Mouse (Mus musculus): ENCODE data around the gene Phc2. TPM values are rescaled to one million over a fixed set of nuclear protein-coding genes. Genes with fewer than 3 reads are reported as not detected.

The Phc2 gene
- total RNA-seq, 2 experiments from 2014 or later, result 47.2 to 52.7 TPM

GRCm38 (mm10) chr4:128715241-128716204 lies 61.0 kb downstream of the Phc2 start:
- DNase-seq (ENCODE audit: low spot score in 2 of 2), result no peak

- DNase-seq (ENCODE audit: low spot score in 2 of 2), result no peak
Measured at GRCm38 (mm10) chr4:128716279-128716678, 61.8 kb downstream of the Phc2 start.

- no peak for DNase-seq (ENCODE audit: low spot score in 2 of 2)
Measured at GRCm38 (mm10) chr4:128716731-128717130, 62.2 kb downstream of the Phc2 start.

GRCm38 (mm10) chr4:128720110-128720509 lies 65.6 kb downstream of the Phc2 start:
- no peak for DNase-seq (ENCODE audit: low spot score in 2 of 2)

- DNase-seq (ENCODE audit: low spot score in 2 of 2), result no peak
Measured at GRCm38 (mm10) chr4:128721061-128721648, 66.7 kb downstream of the Phc2 start.

- DNase-seq (ENCODE audit: low spot score in 2 of 2), result no peak
Measured at GRCm38 (mm10) chr4:128721761-128722160, 67.3 kb downstream of the Phc2 start.

- DNase-seq (ENCODE audit: low spot score in 2 of 2), result no peak
Measured at GRCm38 (mm10) chr4:128722932-128723331, 68.4 kb downstream of the Phc2 start.

- no peak for DNase-seq (ENCODE audit: low spot score in 2 of 2)
Measured at GRCm38 (mm10) chr4:128723431-128723830, 68.9 kb downstream of the Phc2 start.

GRCm38 (mm10) chr4:128724059-128724458 lies 69.6 kb downstream of the Phc2 start:
- no peak for DNase-seq (ENCODE audit: low spot score in 2 of 2)

GRCm38 (mm10) chr4:128727019-128727720 lies 72.7 kb downstream of the Phc2 start:
- DNase-seq (ENCODE audit: low spot score in 2 of 2), result peak; percentile 73 to 84

- DNase-seq (ENCODE audit: low spot score in 2 of 2), result peak in 1 of 2 experiments; percentile 58
Measured at GRCm38 (mm10) chr4:128727721-128728430, 73.4 kb downstream of the Phc2 start.

- no peak for DNase-seq (ENCODE audit: low spot score in 2 of 2)
Measured at GRCm38 (mm10) chr4:128728431-128728851, 73.9 kb downstream of the Phc2 start.

- no peak for DNase-seq (ENCODE audit: low spot score in 2 of 2)
Measured at GRCm38 (mm10) chr4:128729033-128729708, 74.7 kb downstream of the Phc2 start.

- DNase-seq (ENCODE audit: low spot score in 2 of 2), result no peak
Measured at GRCm38 (mm10) chr4:128729709-128730037, 75.2 kb downstream of the Phc2 start.

GRCm38 (mm10) chr4:128730271-128730670 lies 75.8 kb downstream of the Phc2 start:
- DNase-seq (ENCODE audit: low spot score in 2 of 2), result no peak

GRCm38 (mm10) chr4:128732794-128733193 lies 78.3 kb downstream of the Phc2 start:
- no peak for DNase-seq (ENCODE audit: low spot score in 2 of 2)

GRCm38 (mm10) chr4:128733496-128733895 lies 79.0 kb downstream of the Phc2 start:
- no peak for DNase-seq (ENCODE audit: low spot score in 2 of 2)

GRCm38 (mm10) chr4:128734217-128734616 lies 79.7 kb downstream of the Phc2 start:
- DNase-seq (ENCODE audit: low spot score in 2 of 2), result peak in 1 of 2 experiments; percentile 60

- DNase-seq (ENCODE audit: low spot score in 2 of 2), result no peak
Measured at GRCm38 (mm10) chr4:128734721-128735671, 80.5 kb downstream of the Phc2 start.

All from gastrocnemius, postnatal 4 days (tissue).